Mouse (Mus musculus) gastrocnemius, postnatal 25 days (tissue): Measurements from ENCODE around the gene Acot11. TPM values are rescaled to one million over a fixed set of nuclear protein-coding genes. Genes with fewer than 3 reads are reported as not detected.

Experiments used
- total RNA-seq, 2 experiments: library from RNA; stranded (reverse); gene quantifications; 1 replicate in 1 of 2; 2 replicates in 1 of 2; pipeline ENCODE4 v1.2.3; 2021

Acot11 gene
- total RNA-seq, 2 experiments from 2014 or later: 7.8 to 14.3 TPM

Other genes with a start within 250 kb of the Acot11 start
- gene Dhcr24, start 244.0 kb downstream of the Acot11 start, total RNA-seq: 1 to 10 TPM; 4.4 to 5.5 TPM
- gene Lexm, start 187.8 kb downstream of the Acot11 start, total RNA-seq: not detected
- not detected for gene Ttc22, start 182.6 kb downstream of the Acot11 start, total RNA-seq
- 1 to 10 TPM; 1.7 to 1.8 TPM for gene Pars2, start 153.9 kb downstream of the Acot11 start, total RNA-seq
- 10 to 100 TPM; 24.7 to 28.6 TPM for gene Ttc4, start 126.1 kb downstream of the Acot11 start, total RNA-seq
- gene Mroh7, start 74.1 kb downstream of the Acot11 start, total RNA-seq: under 1 TPM; 0.19 to 0.69 TPM
- gene Fam151a, start 71.1 kb downstream of the Acot11 start, total RNA-seq: not detected
- gene Ssbp3, start 105.7 kb upstream of the Acot11 start, total RNA-seq: 10 to 100 TPM; 18.7 to 19.5 TPM